Mouse (Mus musculus): ENCODE measurements around the gene Cd8b1.
"Not testable (repeated sequence)": the region's sequence is repeated elsewhere in the genome, so short reads cannot be mapped to it uniquely, and the experiment has no call there.

The Cd8b1 gene

GRCm38 (mm10) chr6:71322491-71322921, at the start of gene Cd8b1:
Cd8b1 (plus strand) TSS chr6:71322788.
- DNase-seq (ENCODE audit: low read depth, low spot score), result no peak

DNA sequence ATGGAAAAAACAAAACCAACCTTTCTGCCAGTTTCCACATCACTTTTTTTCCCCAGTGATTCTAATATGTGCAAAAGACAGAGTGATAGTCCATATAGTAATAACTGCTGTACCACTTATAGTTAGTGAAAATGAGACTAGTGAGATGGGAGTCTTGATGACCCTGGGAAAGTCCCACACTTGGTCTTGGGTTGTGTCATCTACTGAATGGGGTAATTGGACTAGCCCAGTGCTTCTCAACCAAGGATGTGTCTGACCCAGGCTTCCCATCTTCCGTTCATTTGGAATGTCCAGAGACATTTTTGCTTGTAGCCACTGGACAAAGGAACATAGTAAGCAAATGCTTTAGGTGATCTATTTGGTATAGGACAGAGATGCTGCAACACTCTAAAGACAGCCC, 48.9 kb upstream of the Cd8b1 start:
- DNase-seq (ENCODE audit: low read depth, low spot score), result no peak

DNA sequence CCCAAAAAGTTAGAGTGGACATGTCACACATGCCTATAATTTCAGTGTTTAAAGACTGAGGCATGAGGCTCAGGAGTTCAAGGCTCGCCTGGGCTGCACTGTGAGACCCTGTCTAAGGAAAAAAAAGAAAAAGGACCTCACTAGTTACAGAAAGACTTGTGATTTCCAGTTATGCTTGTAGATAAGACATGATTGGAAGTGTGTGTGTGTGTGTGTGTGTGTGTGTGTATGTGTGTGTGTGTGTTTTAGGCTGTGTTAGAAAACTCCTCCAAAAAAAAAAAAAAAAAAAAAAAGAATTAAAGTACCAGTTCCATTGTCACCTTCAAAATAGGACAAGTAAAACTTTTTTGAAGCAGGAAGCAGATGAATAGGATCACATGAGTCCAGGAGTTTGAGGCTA, 48.0 kb upstream of the Cd8b1 start:
- no peak for DNase-seq (ENCODE audit: low read depth, low spot score)

DNA sequence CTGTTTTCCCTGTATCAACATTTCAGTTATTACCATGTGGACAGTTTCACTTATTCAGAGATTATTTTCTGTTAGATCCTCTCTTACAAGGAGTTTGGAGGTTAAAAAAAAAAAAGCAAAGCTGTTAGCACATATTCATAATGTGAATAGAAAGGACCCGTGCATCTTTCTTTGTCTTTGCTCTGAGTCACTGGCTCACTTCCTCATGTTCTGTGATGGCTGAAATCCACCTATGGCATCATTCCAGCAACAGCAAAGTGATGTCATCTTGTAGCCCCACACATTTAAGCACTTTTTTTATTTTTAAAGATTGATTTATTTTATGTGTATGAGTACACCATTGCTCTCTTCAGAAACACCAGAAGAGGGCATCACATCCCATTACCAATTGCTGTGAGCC, 43.2 kb upstream of the Cd8b1 start:
- DNase-seq (ENCODE audit: low read depth, low spot score), result no peak

- DNase-seq (ENCODE audit: low read depth, low spot score), result no peak
Measured at GRCm38 (mm10) chr6:71293509-71293908, 29.1 kb upstream of the Cd8b1 start.

GRCm38 (mm10) chr6:71295303-71295702, 27.3 kb upstream of the Cd8b1 start:
- DNase-seq (ENCODE audit: low read depth, low spot score), result no peak

GRCm38 (mm10) chr6:71298051-71298450, 24.5 kb upstream of the Cd8b1 start:
- no peak for DNase-seq (ENCODE audit: low read depth, low spot score)

DNA sequence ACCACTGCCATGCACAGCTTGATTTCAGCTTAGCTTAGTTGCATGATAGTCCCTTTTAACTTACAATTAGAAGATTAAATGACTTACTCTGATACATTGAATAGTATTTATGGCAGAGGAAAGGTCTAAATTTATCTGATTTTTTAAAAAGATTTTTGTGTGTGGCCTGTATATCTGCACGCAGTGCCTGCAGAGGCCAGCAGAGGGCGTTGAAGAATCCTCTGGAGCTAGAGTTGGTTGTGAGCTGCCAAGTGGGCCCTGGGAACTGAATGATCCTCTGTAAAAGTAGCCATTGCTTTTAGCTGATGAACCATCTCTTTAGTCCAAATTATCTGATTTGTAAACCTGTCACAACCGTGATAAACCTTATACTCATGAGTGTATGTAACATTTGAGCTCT, 23.8 kb upstream of the Cd8b1 start:
- no peak for DNase-seq (ENCODE audit: low read depth, low spot score)

DNA sequence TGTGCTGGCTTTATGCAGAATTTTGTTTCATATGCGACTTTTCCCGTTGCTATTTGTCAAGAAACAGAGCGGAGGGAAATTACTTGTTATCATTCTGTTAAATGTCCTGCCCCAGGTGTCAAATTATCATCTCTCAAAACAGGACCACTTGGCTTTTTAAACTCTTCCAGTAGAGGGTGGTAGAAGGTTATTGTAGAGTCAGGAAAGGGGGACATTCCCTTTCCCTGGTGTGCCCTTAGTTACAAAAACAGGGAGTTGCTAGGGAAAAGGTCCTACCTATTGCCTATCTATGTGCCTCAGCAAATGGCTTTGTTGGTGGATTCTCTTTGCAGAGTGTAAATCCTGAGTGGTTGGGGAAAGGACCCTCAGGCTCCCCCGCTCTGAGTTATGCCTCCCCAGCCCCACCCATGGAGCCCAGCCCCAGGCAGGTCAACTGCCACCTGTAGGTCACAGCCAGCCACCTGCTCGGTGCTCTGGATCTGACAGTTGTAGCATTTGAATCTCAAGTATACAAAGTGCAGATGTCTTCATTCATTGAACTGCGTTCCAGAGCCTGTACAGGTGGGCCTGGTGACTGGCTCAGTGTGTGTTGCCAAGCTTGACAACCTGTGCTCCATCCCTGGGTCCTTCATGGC, 20.4 kb upstream of the Cd8b1 start:
- DNase-seq (ENCODE audit: low read depth, low spot score), result no peak

DNA sequence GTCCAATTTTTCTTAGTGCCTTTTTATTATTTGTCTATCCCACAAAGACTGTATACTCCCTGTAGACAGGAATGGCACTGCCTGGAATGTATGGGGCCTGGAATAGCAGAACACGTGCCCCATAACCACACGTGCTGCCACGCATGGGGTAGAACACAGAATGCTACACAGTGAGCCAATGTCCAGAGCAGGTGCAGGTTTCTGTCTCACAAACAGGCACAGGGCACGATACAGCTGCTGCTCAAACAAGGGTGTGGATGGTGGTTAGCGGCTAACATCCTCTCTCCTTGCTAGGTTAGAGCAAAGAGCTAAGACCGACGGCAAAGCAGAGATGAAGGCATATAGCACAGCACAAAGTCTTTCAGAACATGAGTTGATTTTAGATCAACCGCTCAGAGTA, 15.1 kb upstream of the Cd8b1 start:
- DNase-seq (ENCODE audit: low read depth, low spot score), result no peak

GRCm38 (mm10) chr6:71321826-71322283, 733 bp upstream of the Cd8b1 start, which contains the start of gene Smyd1:
Smyd1 (minus strand) TSS chr6:71322233.
- DNase-seq (ENCODE audit: low read depth, low spot score), result no peak

- DNase-seq (ENCODE audit: low read depth, low spot score), result no peak
Measured at GRCm38 (mm10) chr6:71324816-71325215, 2.2 kb downstream of the Cd8b1 start.

DNA sequence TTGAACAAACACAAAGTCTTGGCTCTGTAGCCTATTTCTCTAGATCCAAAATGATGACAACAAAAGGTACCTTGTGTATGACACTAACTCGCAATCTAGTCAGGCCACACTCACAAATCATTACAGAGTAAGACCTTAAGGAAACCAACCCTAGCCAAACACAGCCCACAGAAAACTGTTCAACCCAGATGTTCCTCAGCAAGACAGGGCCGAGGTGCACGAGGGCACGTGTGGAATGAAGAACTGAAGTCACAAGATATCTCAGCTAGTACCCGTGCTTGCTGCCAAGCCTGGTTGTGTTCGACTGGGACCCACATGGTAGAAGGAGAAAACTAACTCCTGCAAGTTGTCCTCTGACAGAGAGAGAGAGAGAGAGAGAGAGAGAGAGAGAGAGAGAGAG, 7.3 kb downstream of the Cd8b1 start:
- no peak for DNase-seq (ENCODE audit: low read depth, low spot score)

DNA sequence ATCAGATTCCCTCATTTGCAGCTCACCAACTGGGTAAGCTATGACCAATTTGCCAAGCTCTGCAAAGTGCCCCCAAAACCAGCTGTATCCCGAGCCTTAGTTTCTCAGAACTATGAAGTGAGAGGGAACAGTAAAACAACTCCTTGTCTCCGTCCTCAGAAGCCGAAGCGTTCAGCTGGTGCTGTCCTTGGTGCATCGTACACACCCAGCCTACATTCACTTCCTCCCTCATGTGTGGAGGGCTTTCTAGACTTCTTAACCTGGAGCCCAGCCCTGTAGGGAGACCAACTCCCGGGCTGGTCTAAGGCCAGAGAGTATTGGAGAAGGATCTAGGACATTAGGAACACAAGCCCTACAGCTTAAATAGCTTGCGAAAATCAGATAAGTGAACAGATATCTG, 7.9 kb downstream of the Cd8b1 start:
- DNase-seq (ENCODE audit: low read depth, low spot score), result no peak

GRCm38 (mm10) chr6:71331491-71331890, 8.9 kb downstream of the Cd8b1 start:
- not testable (repeated sequence) for DNase-seq (ENCODE audit: low read depth, low spot score)

GRCm38 (mm10) chr6:71332236-71332965, 9.8 kb downstream of the Cd8b1 start:
- no peak for DNase-seq (ENCODE audit: low read depth, low spot score)

DNA sequence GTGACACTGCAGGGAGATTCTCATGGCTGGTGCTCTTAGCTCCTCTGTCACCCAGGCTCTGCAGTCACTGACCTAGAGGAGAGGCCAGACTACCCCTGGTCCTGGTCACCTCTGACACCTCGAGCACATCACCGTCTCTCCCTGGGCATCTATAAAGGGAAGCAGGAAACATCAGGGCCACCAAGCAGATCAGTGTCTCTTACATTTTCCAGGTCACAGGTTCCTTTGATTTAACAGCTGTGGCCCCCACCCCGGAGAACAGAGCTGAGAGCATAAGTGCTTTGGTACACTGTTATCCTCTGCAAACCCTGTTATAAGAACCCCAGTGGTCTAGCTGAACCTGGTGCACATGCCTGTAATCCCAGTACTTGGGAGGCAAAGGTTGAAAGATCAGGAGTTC, 10.4 kb downstream of the Cd8b1 start:
- no peak for DNase-seq (ENCODE audit: low read depth, low spot score)

DNA sequence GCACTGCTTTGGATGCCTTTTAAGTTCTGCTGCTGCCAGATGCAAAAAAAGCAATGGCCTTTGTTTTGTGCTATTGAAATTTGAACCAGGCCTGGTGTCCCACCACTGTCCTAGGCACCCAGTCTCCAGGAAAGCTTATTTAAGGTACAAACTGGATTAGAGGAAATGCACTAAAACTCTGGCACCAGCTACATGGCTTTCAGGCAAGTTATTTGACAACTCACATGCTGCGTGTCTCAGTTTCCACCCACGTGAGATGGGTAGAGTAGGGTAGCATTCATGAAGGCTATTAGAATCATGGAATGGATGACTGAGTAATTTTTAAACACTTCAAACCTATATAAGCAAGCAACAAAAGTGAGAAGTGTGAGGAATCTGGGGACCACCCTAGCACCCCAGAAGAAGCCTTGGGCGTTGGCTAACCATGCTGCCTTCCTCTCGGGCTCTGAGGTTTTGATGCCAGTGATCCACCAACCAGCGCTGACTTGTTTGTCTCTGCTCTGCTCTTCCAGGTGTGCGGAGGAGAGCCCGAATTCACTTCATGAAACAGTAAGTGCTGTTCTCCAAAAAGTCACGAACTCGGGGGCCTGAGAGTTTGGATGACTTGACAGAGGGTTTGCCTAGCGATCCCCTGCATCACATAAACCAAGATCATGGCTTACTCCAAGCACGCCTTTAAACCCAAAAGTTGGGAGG, 11.1 kb downstream of the Cd8b1 start:
- no peak for DNase-seq (ENCODE audit: low read depth, low spot score)

DNA sequence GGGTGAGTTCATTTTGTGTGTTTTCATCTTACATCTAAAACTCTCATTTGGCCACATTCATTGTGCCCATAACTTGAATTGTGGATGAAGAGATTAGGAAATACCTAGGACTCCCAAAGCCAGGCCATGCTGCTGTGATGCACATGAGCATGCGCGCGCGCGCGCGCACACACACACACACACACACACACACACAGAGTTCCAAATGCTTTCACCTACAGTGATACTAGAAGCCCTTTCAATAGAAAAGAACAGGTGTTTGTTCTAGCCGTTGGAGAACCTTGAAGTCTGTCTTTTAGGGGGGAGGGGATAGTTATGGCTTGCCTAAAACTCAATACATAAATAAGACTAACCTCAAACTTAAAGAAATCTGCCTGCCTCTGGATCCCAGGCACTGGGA, 15.1 kb downstream of the Cd8b1 start:
- no peak for DNase-seq (ENCODE audit: low read depth, low spot score)

DNA sequence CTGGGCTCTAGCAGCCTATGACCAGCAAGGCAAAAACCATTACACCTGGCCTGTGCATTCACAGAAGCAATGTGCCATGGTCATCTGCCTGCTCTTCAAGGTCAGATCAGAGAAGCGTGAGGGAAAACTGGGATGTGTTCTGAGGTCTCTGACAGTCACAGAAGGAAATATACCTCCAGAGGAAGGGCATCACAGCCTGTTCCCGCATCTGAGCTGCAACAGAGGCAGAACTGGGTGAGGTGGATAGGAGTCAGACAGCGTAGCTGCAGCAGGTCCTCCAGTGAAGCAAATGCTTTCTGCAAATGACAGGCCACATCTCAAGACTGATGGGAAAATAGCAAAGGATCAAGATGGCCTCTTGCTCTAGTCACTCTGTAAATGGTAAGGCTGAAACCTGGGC, 16.4 kb downstream of the Cd8b1 start:
- no peak for DNase-seq (ENCODE audit: low read depth, low spot score)

DNA sequence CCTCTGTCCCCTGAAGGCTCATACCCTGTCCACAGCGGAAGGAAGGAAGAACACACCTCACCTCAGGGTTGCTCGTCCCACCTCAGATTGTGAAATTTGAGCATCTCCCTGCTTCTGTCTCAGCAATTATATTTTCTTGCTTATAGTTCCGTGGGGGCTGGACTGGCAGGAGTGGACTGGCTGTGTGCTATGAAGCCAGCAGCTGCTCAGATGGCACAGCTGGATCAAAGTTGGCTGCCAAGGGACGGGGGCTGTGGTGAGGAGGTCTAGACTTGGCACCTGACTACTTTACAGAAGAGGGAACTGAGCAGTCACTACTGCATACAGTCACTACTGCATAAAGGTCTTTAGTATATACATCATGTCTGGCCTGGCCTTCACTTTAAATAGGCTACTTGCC, 16.8 kb downstream of the Cd8b1 start:
- DNase-seq (ENCODE audit: low read depth, low spot score), result no peak

- DNase-seq (ENCODE audit: low read depth, low spot score), result no peak
Measured at GRCm38 (mm10) chr6:71341179-71341578, 18.6 kb downstream of the Cd8b1 start.

DNA sequence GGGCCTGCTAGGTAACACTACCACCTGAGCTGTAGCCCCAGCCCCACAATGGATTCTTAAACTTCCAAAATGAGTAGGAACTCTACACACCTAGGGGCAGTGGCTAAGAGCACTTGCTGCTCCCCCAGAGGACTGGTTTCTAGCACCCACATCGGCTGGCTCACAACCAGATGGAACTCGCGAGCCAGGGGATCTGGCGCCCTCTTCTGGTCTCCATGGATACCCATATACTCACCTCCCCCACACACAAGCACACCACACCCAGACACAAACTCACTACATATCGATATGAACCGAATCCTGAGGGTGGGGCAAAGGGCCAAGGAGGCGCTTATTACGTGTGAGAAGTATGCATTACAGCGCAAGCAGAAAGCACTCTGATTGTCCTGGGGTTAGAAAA, 25.4 kb downstream of the Cd8b1 start:
- no peak for DNase-seq (ENCODE audit: low read depth, low spot score)

Measured in c-Kit-negative CD71-positive TER-119-positive erythroid progenitor cells, embryonic 14.5 days (primary cell).